Mouse (Mus musculus) heart, adult 2 months (tissue): ENCODE data around the gene Slc22a17.

Source experiments
- CTCF ChIP-seq: fragments of 200-600 bp; IDR thresholded peaks from 2 replicates; pipeline ENCODE4 v1.8.1; 2022; ENCODE audit warnings: antibody characterized with exemption, mild to moderate bottlenecking, moderate library complexity
- EP300 ChIP-seq: fragments of 200-500 bp; IDR thresholded peaks from 2 replicates; pipeline ENCODE4 v1.6.1; 2011; ENCODE audit warnings: low read depth, low read length, control low read depth; ENCODE audit not compliant: insufficient read depth
- POLR2A ChIP-seq: fragments of 200-500 bp; IDR thresholded peaks from 2 replicates; pipeline ENCODE4 v1.6.1; 2011; ENCODE audit warnings: mild to moderate bottlenecking, low read depth, low read length, control low read depth; ENCODE audit not compliant: insufficient read depth

DNA sequence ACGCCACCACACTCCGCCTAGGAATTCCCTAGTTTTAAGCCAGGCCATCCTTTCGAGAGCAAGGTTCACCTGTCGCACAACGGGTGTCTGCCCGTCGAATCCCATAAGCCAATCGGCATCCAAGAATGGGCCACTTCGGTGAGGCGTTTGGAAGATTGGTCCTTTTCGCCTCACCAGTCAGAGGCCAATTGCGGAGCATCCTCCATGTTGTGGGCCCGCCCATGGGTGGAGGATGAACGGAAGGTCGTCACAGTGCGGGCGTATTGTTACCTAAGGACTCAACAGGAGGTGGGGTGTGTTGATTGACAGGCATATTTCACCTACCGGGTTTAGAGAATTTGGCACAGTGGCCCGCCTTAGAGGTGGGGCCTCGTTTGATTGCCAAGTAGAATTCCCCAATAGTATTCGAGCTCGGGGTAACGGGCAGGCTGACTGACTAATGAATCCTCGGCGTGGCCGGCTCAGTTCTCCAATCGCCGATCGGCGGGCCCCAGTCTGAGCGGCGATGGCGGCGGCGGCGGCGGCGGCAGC, 19.2 kb downstream of the Slc22a17 start:
- TF ChIP-seq POLR2A, result peak; percentile 92
- peak; percentile 91 for TF ChIP-seq EP300
- TF ChIP-seq CTCF, result no peak
